Mouse (Mus musculus): ENCODE measurements around the gene Nppa. TPM values are rescaled to one million over a fixed set of nuclear protein-coding genes. Genes with fewer than 3 reads are reported as not detected.
"Not testable (repeated sequence)": the region's sequence is repeated elsewhere in the genome, so short reads cannot be mapped to it uniquely, and the experiment has no call there.

Gene Nppa
- polyA plus RNA-seq, 1 experiment = 0.58 TPM

DNA sequence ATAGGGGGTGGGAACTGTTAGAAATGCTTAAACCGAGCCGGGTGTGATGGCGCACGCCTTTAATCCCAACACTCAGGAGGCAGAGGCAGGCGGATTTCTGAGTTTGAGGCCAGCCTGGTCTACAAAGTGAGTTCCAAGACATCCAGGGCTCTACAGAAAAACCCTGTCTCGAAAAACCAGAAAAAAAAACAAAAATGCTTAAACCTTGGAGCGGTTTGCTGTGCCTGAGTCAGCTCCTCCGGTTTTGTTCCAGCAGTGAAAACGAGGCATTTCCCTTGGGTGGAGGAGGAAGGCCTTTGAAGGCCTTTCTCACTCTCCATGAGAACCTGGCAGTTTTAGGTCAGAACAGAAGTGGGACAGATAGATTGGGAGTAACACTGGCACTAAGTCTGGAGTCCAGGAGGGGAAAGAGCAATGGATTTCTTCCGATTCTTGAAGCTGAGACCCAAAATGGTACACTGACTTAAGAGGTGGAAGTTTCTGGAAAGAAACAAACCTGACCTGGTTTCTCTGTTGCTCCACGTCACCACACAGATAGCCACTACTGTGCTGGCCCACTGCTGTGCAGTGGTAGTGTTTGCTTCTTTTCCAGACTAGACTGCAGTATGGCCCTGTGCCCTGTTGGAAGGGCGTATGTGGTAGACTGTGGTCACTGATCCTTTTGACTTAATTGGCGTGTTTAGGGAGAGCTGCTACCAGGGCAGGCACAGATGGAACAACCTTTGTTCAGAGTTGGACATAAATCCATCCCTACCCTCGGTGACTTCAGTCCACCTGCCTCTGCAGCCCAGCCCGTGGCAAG is 39.7 kb downstream of the Nppa start:
- DNase-seq = peak; percentile 61
- TF ChIP-seq POLR2A (IDR thresholded peaks at IDR 0.05; ENCODE audit: low read depth, low read length) = no peak
- no peak for TF ChIP-seq CTCF (conservative IDR thresholded peaks at IDR 0.05; ENCODE audit: insufficient read depth, insufficient read length, low read depth, low read length)
- no peaks in the 10 kb centered on the region for H3K36me3 ChIP-seq (ENCODE audit: control insufficient read depth, insufficient read depth, low read length)
- 46% methylated on average over 15 of the region's 15 CpGs for WGBS
- H3K4me1 ChIP-seq (ENCODE audit: control insufficient read depth, insufficient read depth, low read length) = peaks cover 15% of the 10 kb centered on the region
- H3K4me3 ChIP-seq (ENCODE audit: insufficient read depth, low read depth, low read length) = peak overlapping the region; percentile 72
- no peaks in the 10 kb centered on the region for H3K27me3 ChIP-seq (replicated peaks; ENCODE audit: control insufficient read depth, insufficient read depth, low read length)
- H3K27ac ChIP-seq (ENCODE audit: insufficient read depth, low read depth, low read length) = peak overlapping the region; percentile 39; the same call in 1 of the 2 replicates

DNA sequence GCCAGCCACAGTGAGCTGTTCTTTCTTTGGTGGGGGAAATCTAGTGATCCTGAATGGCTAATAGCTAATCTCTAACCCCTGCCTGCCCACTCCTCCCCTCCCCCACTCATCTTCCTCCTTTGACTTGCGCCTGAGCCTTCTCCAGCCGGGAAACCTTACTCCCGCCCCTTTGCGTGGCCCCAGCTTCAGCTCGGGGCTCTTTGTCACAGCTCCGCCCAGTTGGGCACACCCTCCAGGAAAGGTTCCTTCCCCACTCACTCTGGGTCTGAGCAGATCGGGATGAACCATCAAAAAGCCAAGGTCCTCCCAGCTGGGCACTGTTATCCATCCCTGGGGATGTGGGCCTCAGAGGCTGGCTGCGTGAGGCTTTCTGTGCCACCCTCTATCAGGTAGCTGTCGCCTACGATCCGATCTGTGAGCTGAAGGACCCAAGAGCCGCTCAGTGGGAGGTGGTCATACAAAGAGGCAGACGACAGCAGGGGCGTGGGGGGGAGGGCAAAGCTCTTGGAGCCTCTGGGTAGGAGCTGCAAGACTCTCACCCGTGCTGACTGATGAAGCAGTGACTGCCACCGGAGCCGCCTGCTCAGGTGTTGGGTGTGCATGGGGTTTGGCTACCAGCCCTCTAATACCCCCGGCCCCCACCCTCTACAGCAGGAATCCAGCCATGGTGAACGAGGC is 40.5 kb downstream of the Nppa start:
- WGBS = 5% methylated on average over 19 of the region's 19 CpGs
- DNase-seq = peak; percentile 89
- Histone ChIP-seq H3K27me3 (replicated peaks; ENCODE audit: control insufficient read depth, insufficient read depth, low read length) (no peaks in the 10 kb centered on the region), H3K4me1 (ENCODE audit: control insufficient read depth, insufficient read depth, low read length) (peaks cover 15% of the 10 kb centered on the region), H3K36me3 (ENCODE audit: control insufficient read depth, insufficient read depth, low read length) (no peaks in the 10 kb centered on the region; the same call in 1 of the 2 replicates), H3K4me3 (ENCODE audit: insufficient read depth, low read depth, low read length) (peak overlapping the region; percentile 56), H3K27ac (ENCODE audit: insufficient read depth, low read depth, low read length) (peak overlapping the region; percentile 66; the same call in 1 of the 2 replicates)
- peak; percentile 26 for TF ChIP-seq POLR2A (IDR thresholded peaks at IDR 0.05; ENCODE audit: low read depth, low read length)
- TF ChIP-seq CTCF (conservative IDR thresholded peaks at IDR 0.05; ENCODE audit: insufficient read depth, insufficient read length, low read depth, low read length) = no peak

DNA sequence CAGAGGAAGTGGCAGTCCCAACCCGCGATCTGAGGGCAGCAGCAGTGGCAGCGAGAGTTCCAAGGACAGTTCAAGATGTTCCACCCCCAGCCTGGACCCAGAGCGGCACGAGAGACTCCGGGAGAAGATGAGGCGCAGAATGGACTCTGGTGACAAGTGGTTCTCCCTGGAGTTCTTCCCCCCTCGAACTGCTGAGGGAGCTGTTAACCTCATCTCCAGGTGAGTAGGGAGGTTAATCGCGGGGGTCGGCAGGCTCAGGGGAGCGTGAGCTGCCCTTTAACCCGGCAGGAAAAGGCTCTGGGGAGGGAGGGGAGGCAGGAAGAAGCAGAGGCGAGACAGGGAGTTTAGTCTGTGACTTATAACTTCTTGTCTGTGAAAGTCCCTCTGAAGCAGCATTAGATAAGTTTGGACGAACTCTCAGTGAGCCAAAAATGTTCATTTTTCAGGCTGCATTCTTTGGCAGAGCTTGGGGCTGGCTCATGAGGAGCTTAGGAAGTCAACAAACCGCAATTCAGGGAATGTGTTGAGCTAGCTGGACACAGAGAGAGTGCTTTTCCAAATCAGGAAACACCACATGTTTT is 41.2 kb downstream of the Nppa start:
- H3K27me3 ChIP-seq (replicated peaks; ENCODE audit: control insufficient read depth, insufficient read depth, low read length) = no peaks in the 10 kb centered on the region
- no peaks in the 10 kb centered on the region; the same call in 1 of the 2 replicates for H3K36me3 ChIP-seq (ENCODE audit: control insufficient read depth, insufficient read depth, low read length)
- peak overlapping the region; percentile 66 for H3K27ac ChIP-seq (ENCODE audit: insufficient read depth, low read depth, low read length)
- 11% methylated on average over 16 of the region's 16 CpGs for WGBS
- H3K4me1 ChIP-seq (ENCODE audit: control insufficient read depth, insufficient read depth, low read length) = peaks cover 15% of the 10 kb centered on the region
- TF ChIP-seq CTCF (conservative IDR thresholded peaks at IDR 0.05; ENCODE audit: insufficient read depth, insufficient read length, low read depth, low read length) (no peak), POLR2A (IDR thresholded peaks at IDR 0.05; ENCODE audit: low read depth, low read length) (no peak)
- DNase-seq = peak; percentile 59
- H3K4me3 ChIP-seq (ENCODE audit: insufficient read depth, low read depth, low read length) = peak overlapping the region; percentile 56

DNA sequence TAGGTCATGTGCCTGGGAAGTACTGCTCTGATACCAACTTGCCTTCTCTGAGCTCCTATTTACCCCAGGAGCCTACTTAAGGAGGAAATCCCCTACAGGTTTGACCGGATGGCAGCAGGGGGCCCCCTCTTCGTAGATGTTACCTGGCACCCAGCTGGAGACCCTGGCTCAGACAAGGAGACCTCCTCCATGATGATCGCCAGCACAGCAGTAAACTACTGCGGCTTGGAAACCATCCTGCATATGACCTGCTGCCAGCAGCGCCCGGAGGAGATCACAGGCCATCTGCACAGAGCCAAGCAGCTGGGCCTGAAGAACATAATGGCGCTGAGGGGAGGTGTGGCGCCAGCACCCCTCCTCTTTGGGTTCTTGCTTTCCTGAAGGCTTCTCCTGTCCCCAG is 42.8 kb downstream of the Nppa start:
- 74% methylated on average over 7 of the region's 8 CpGs for WGBS
- not testable (repeated sequence) for H3K27ac ChIP-seq (ENCODE audit: insufficient read depth, low read depth, low read length)

DNA sequence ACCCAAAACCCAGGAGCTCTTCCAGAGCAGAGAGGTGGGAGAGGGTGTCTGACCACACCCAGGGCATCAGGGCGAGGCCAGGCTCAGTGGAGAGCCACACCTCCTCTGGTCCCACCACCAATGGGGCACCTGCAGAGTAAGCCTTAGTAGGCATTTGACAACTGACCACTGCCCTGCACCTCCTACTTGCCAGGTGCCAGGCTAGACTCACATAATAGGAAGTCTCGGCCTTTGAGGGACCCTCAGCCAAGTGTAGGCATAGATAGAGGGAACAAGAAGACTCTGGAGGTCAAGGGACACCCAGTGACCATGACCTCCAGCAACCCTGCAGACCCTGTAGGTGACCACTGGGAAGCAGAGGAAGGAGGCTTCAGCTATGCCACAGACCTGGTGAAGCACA is 43.6 kb downstream of the Nppa start:
- H3K27me3 ChIP-seq (replicated peaks; ENCODE audit: control insufficient read depth, insufficient read depth, low read length) = no peaks in the 10 kb centered on the region
- H3K4me3 ChIP-seq (ENCODE audit: insufficient read depth, low read depth, low read length) = no peak overlapping the region
- WGBS = 96% methylated on average over 2 of the region's 2 CpGs
- DNase-seq = no peak
- H3K4me1 ChIP-seq (ENCODE audit: control insufficient read depth, insufficient read depth, low read length) = peaks cover 11% of the 10 kb centered on the region
- no peaks in the 10 kb centered on the region; the same call in 1 of the 2 replicates for H3K36me3 ChIP-seq (ENCODE audit: control insufficient read depth, insufficient read depth, low read length)
- no peak overlapping the region for H3K27ac ChIP-seq (ENCODE audit: insufficient read depth, low read depth, low read length)
- no peak for TF ChIP-seq CTCF (conservative IDR thresholded peaks at IDR 0.05; ENCODE audit: insufficient read depth, insufficient read length, low read depth, low read length)
- no peak for TF ChIP-seq POLR2A (IDR thresholded peaks at IDR 0.05; ENCODE audit: low read depth, low read length)

More for the DNA sequence above, 42.8 kb downstream of the Nppa start:
- not testable (repeated sequence) for H3K27me3 ChIP-seq (replicated peaks; ENCODE audit: control insufficient read depth, insufficient read depth, low read length); DNase-seq; H3K36me3 ChIP-seq (ENCODE audit: control insufficient read depth, insufficient read depth, low read length); H3K4me3 ChIP-seq (ENCODE audit: insufficient read depth, low read depth, low read length)
- peaks cover 11% of the 10 kb centered on the region for H3K4me1 ChIP-seq (ENCODE audit: control insufficient read depth, insufficient read depth, low read length)

DNA sequence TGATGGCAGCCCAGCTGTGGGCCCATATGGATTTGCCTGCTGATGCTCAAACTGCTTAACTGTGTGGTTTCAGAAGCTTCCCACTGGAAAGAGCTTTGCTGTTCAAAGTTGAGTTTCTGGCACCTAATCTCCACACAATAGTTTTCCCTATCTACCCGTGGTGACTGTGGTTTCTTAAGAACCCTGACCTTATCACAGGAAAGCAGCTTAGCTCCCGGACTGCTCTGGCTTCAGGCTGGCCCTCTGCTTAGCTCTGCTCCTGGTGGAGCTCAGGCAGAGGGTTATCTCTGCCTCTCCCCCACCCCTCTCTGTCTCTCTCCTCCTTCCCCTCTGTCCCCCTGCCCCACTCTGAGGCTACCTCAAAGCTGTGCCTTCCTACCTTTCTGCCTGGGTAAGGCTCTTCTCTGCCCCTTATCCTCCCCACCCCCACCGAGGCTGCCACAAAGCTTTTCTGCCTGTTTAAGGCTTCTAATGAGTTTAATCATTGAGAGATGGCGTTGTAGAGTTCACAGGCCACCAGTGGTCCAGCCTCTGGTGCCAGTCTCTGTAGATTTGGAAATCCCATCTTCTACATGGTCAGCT is 46.0 kb downstream of the Nppa start:
- H3K36me3 ChIP-seq (ENCODE audit: control insufficient read depth, insufficient read depth, low read length) = no peaks in the 10 kb centered on the region; the same call in 1 of the 2 replicates
- WGBS = 40% methylated on average over 4 of the region's 4 CpGs
- DNase-seq = peak; percentile 54

DNA sequence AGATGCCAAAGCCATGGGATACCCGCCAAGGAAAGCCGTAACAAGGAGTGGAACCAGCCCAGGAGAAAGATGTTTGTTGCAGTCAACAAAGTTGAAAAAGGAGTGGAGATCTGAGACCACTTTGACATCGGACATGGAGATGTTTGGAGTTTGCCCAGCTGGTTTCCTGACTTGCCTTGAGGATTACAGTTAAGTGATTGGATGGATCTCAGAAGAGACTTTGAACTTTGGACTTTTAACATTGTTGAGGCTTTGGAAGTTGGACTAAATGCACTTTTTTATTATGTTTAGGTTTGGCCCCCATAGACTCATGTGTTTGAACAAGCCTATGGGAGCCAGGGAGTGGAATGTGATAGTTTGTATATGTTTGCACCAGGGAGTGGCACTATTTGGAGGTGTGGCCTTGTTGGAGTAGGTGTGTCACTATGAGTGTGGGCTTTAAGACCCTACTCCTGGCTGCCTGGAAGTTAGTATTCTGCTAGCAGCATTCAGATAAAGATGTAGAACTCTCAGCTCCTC is 49.9 kb downstream of the Nppa start:
- H3K4me1 ChIP-seq (ENCODE audit: control insufficient read depth, insufficient read depth, low read length); H3K4me3 ChIP-seq (ENCODE audit: insufficient read depth, low read depth, low read length); H3K36me3 ChIP-seq (ENCODE audit: control insufficient read depth, insufficient read depth, low read length); H3K27ac ChIP-seq (ENCODE audit: insufficient read depth, low read depth, low read length); H3K27me3 ChIP-seq (replicated peaks; ENCODE audit: control insufficient read depth, insufficient read depth, low read length): not testable (repeated sequence)
- 70% methylated on average over 3 of the region's 3 CpGs for WGBS
- DNase-seq = peak; percentile 62

More for the DNA sequence above, 46.0 kb downstream of the Nppa start:
- Histone ChIP-seq H3K4me1 (ENCODE audit: control insufficient read depth, insufficient read depth, low read length) (no peaks in the 10 kb centered on the region; the same call in 1 of the 2 replicates), H3K27ac (ENCODE audit: insufficient read depth, low read depth, low read length) (no peak overlapping the region), H3K4me3 (ENCODE audit: insufficient read depth, low read depth, low read length) (no peak overlapping the region), H3K27me3 (replicated peaks; ENCODE audit: control insufficient read depth, insufficient read depth, low read length) (no peaks in the 10 kb centered on the region)
- TF ChIP-seq CTCF (conservative IDR thresholded peaks at IDR 0.05; ENCODE audit: insufficient read depth, insufficient read length, low read depth, low read length) = no peak
- TF ChIP-seq POLR2A (IDR thresholded peaks at IDR 0.05; ENCODE audit: low read depth, low read length) = no peak
